Mouse (Mus musculus): ENCODE results near the gene Rfx6.
A peak's percentile ranks its signal among the peaks of the same experiment; 100 is the strongest.

Gene Rfx6

DNA sequence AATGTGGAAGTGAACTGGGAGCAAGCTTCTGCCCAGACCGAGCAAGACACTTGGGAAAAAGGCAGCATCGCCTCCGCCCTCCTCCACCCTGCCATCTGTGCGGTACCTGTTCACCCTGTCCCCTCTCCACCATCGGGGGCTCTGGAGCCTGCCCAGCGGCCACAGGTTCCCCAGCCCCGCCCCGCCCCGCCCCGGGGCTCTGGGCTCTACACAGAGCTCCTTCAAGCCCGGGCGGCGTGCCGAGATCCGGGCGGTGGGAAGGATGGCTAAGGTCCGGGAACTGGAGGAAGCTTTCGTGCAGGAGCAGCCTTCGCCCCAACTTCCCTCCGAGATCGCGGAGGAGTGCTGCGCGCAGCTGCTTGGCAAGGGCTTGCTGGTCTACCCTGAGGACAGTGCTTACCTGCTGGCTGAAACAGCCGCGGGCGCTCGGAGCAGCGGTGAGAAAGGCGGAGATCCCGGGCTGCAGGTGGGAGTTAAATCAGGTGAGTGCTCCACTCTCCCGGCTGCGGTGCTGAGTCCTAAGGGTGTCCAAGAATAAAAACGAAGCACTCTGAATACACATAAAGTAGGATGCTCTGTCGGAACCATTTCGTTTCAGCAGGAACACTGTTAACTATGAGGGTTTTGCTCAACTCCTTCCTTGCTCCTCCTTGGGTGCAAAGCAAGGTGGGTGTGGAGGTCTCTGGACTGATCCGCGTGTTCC lies at the start of gene Rfx6:
Gene Rfx6 (plus strand): TSS at position 209 of the 703 bp plus-strand sequence.
- DNase-seq (ENCODE audit: low read depth, low spot score): no peak

DNA sequence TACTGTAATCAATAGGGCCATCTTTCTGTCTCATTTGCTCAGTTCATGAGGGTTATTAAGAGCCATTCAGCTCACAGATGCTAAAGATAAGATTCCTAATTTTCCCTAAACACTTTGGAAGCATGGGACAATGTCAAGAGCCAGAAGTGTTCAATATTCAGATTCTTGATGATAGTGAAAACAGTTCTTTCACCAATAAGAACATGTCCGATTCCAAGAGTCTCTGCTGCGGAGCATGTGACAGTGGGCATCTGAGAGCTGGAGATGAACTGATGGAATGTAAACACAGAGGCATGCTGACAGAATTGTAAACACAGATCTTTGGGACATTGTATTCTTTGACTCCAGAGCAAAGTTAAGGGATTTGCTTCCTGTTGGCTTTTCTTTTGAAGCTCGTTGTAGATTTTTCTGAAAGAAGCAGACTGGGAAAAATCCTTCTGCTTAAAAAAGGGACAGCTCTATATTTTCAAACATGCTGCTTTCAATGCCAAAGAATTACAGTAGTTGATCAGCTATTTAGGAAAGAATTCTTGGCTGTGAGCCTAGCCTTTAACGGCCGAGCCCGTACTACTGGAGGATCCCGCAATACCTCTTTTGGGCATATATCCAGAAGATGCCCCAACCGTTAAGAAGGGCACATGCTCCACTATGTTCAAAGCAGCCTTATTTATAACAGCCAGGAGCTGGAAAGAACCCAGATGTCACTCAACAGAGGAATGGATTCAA lies 46.0 kb upstream of the Rfx6 start, which contains the start of gene Gprc6a:
Gene Gprc6a (minus strand): TSS at position 51 of the 726 bp plus-strand sequence.
- DNase-seq (ENCODE audit: low read depth, low spot score): no peak

DNA sequence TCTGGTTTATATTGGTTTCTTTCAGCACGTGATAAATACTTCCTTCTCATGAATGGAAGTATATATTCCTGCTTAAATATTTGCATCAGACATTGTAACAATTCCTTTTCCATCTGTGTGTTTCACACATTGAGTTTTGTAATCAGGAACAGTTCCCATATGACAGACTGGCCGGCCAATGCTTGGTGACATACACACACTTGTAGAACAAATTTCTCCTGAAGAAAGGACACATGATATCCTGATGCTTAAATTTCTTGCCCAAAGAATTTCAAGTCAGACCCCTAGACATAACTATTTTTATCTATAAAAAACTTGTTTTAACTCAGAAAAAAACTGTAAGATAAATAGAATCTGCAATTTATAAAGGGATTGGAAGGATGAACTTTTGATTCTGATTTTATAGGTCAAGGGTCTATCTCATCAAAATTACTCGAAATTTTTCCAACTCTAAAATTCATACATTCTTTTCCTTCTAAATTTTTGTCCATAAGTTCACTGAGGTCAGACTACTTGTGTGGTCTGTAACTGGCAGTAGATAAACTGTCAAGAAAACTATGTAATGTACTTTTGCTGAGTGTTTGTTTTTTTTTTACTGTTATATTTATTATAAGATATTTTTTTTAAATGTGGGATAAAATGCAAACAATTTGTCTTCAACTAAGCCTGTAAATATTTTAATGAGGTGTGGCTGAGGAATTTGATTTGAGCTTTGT lies 27.9 kb upstream of the Rfx6 start:
- no peak for DNase-seq (ENCODE audit: low read depth, low spot score)

DNA sequence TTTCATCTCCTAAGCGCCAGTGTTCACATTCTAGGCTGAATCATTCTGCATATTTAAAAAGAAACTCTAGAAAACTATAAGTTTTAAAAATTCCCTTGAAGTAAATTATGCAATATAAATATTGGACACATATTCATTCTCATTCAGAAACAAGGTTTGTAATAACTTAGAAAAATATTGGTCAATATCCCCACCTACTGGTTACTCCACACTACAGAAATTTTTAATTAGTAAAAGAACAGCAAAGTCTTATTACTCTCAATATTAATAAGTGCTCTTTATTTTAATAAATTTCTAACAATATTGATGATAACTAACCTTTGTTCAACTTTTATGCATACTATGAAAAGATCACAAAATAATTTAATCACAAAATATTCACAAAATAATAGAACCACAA lies 20.2 kb upstream of the Rfx6 start:
- DNase-seq (ENCODE audit: low read depth, low spot score): peak; percentile 24

DNA sequence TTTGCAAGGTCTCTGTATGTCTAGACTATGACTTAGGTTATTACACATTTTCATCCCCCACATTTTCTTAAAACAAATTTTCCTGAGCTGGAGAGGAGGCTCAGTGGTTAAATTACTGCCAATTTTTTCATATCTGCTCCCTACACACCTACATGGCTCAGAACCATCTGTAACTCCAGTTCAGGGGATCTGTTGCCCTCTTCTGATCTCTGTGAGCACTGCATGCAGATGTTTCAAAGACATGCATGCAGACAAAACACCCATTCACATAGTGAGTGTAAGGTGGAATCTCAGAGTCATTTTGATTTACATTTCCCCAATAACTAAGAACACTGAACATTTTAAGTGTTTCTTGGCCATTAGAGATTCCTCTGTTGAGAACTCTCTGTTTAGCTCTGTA lies 8.2 kb upstream of the Rfx6 start:
- peak; percentile 22 for DNase-seq (ENCODE audit: low read depth, low spot score)

DNA sequence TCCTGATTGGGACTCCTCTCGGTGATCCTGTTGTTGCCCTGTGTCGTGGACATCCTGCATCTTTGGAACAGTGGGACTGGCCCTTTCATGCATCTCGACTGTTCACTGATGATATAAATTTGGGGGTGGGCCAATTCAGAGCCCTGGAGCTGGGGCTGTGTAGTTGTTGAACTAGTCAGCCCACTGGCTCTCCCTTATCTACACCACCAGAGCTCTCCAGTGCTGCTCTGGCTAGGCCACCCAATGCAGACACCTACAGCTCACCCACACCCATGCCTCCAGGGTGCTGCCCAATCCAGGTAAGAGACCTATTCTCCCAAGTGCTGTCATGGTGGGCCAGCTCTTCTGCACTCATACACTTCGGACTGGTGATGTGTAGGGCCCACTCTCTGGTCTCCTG lies 6.0 kb upstream of the Rfx6 start:
- DNase-seq (ENCODE audit: low read depth, low spot score): no peak

DNA sequence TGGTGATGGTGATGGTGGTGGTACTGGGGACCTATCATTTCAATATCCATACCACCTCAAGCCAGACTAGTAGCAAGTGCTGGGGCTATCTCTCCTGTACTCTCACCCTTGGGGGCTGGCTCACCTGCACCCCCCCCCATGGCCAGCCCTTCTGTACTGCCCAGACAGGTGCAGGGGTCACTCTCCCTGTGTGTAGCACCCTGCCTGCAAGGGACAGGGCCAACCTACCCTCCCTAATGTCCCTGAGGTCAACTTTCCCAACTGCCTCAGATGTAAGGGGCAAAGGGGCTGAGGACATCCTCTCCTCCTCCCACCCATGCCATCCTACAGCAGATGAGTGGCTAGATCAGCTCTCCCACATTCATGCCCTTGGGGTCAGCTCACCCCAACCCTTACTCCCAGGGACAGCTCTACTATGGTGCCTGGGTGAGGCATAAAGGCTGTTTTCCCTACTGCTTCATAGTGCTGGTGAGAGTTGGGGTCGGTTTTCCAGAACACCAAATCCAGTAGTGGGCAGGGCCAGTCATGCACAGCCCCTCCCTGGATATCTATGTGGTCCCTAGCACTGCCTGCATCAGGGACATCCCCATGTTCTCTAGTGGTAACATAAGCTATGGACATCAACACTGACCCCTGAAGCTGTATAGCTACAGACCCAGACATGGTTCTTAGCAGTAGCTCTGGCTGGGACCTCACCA lies 5.3 kb upstream of the Rfx6 start:
- no peak for DNase-seq (ENCODE audit: low read depth, low spot score)

DNA sequence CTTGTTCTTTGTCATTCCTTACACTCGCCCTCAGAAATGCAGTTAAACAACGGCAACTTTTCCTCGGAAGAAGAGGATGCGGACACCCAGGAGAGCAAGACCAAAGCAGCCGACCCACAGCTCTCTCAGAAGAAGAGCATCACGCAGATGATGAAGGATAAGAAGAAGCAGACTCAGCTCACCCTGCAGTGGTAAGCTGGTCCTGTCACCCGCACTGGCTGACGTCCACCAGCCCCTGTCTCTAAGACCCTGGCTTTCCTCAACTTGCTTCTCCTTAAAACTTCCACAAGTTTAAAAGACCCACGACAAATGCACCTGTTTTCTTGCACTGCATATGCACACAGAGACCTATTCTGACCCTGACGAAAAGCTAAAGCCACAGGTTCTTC lies 689 bp downstream of the Rfx6 start:
- no peak for DNase-seq (ENCODE audit: low read depth, low spot score)

DNA sequence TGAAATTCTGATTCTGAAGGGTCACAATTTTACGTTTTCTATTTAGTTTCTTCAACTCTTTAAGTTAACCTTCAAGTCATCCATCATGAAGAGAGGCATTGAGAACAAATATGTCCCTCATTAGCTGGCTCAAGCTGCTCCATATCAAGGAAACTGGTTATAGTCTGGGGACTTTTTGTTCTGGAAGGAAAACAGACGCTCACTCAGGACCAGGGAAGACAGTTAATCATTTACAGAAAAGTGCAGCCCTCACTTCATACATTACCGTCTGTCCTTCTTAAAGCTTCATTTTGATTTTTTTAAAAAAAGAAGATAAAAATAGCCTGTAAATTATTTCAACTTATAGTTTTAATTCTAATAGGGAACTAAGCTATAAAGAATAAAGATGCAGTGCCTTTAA lies 43.3 kb downstream of the Rfx6 start:
- no peak for DNase-seq (ENCODE audit: low read depth, low spot score)

DNA sequence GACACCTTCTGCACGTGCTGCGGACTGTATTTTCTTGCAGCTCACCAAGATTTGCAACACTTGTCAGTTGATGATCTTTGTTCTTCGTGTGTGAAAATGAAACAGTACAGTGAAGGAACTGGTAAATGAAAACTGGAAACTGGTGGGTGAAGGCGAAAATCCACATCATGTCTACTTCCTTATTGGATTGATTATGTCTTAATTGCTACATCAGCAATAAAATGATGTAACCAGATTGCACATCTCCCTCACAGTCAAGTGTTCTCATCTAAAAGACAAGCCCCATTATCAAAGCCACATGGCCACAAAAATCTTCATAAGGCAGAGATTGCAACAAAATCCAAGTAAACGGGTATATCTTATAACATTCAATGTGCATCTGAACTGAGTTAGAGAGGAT lies 83.9 kb downstream of the Rfx6 start:
- DNase-seq (ENCODE audit: low read depth, low spot score): no peak

DNA sequence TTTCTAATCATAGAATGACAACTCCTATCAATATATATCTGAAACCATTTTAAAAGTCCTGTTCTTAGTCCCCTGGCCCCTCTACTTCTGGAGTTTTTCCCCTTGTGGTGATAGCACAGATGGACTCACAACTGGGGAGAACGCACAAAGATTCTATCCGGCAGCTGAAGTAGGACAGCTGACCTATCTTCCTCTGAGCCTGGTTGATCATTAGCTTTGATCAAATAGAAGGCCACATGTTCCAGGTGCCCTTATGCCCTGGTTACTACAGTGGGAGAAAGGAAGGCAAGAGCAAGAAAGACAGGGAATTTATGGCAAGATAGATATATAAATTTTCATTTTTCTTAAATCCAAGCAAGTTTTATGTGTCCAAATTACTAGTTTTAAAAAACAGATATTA lies 85.7 kb downstream of the Rfx6 start:
- no peak for DNase-seq (ENCODE audit: low read depth, low spot score)

DNA sequence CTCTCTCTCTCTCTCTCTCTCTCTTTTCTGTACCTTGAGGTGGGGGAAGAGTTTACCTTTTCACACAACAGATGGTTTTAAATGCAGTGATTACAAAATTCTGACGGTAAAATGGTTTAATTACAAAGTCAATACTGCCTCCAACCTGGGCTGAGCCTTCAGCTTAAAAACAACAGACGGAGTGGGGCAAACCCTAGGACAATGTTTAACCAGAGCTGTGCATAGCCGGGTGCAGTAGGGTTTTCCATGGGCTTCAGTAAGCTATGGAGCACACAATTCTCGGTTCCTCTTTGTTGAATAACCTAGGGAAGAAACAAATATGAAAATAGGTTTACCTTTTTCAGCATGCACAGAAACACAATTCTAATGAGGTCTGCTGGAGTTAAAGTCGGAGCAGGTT lies 90.9 kb downstream of the Rfx6 start:
- no peak for DNase-seq (ENCODE audit: low read depth, low spot score)

DNA sequence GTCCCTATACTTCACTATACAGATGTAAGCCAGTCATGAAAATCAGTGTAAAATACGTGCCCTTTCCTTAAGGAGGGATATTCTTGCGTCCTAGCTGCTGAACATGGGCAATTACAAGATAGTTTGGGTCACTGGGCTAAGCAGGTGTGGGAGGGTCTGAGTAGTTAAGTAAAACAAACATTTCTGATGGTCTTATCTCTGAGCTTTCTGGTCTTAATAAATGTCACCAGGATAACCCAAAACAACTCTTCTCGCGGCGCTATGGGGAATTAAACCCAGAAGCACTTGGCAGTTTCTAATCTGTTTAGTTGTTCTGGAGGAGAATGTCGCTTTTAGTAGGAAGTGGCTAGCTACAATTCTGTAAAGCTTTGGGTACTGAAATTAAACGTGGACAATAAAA lies 91.7 kb downstream of the Rfx6 start:
- no peak for DNase-seq (ENCODE audit: low read depth, low spot score)

DNA sequence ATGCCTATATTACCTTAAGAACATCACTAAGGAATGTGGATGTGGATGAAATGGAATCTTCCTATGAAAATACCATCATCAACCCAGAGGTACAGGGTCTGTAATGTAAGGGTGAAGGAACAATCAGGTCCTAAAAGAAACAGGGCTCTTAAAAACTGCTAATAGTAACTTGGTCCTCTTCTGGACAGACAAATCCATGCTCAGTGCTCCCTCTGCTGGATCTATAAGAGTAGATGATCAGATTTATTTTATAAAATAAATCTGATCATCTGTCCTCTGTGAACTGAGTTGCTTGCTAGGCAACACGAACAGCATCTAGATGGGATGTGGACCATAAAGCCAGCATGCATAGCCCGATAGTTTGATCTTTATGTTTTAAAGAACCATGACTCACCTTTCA lies 102.1 kb downstream of the Rfx6 start:
- peak; percentile 12 for DNase-seq (ENCODE audit: low read depth, low spot score)

Data from A20 (cell line).